Mouse (Mus musculus) kidney, embryonic 14.5 days (tissue): Measurements from ENCODE around the gene Stk11ip. TPM values are rescaled to one million over a fixed set of nuclear protein-coding genes. Genes with fewer than 3 reads are reported as not detected.

Source experiments
- ATAC-seq: fragments of 200-750 bp; cut with Nextera tagmentation; 2 replicates; pipeline ENCODE4 v1.8.0; 2017; ENCODE audit warnings: moderate number of reproducible peaks, mild to moderate bottlenecking, moderate TSS enrichment, moderate library complexity; ENCODE audit not compliant: low FRiP score, low TSS enrichment
- H3K27ac ChIP-seq: fragments of 300-500 bp; sonication (generic); 2 replicates; pipeline ENCODE4 v1.5.1; 2014; ENCODE audit warnings: low read depth, mild to moderate bottlenecking, low read length, moderate library complexity, mixed read lengths
- H3K27me3 ChIP-seq: fragments of 300-500 bp; sonication (generic); 2 replicates; pipeline ENCODE4 v1.6.1; 2014; ENCODE audit warnings: mild to moderate bottlenecking, low read length; ENCODE audit not compliant: control insufficient read depth, insufficient read depth
- H3K36me3 ChIP-seq: fragments of 300-500 bp; sonication (generic); 2 replicates; pipeline ENCODE4 v1.6.1; 2014; ENCODE audit warnings: low read length, mixed read lengths; ENCODE audit not compliant: control insufficient read depth, insufficient read depth
- H3K4me1 ChIP-seq: fragments of 300-500 bp; sonication (generic); 2 replicates; pipeline ENCODE4 v1.6.1; 2014; ENCODE audit warnings: low read length, mixed read lengths; ENCODE audit not compliant: control insufficient read depth, insufficient read depth
- H3K4me2 ChIP-seq: fragments of 300-500 bp; sonication (generic); replicated peaks from 2 replicates; pipeline ENCODE4 v1.6.1; 2014; ENCODE audit warnings: low read depth, mild to moderate bottlenecking, low read length
- H3K4me3 ChIP-seq: fragments of 300-500 bp; sonication (generic); 2 replicates; pipeline ENCODE4 v1.5.1; 2014; ENCODE audit warnings: mild to moderate bottlenecking, low read length
- H3K9ac ChIP-seq: fragments of 300-500 bp; sonication (generic); 2 replicates; pipeline ENCODE4 v1.6.1; 2014; ENCODE audit warnings: low read depth, mild to moderate bottlenecking, low read length, moderate library complexity
- H3K9me3 ChIP-seq: fragments of 300-500 bp; sonication (generic); 2 replicates; pipeline ENCODE4 v1.6.1; 2016; ENCODE audit warnings: low read length; ENCODE audit not compliant: control insufficient read depth
- WGBS: fragments of 180-500 bp; shearing (Covaris S2); extraction: QIAGEN DNeasy Blood & Tissue Kit; methylation state at CpG from one replicate; pipeline ENCODE4 v1.1.7; 2014; 5-methylcytosine and 5-hydroxymethylcytosine counted together
- polyA plus RNA-seq: library from polyadenylated mRNA; unstranded; fragments of >200 nt; fragmentation: Nextera tagmentation; extraction: Ambion mirVana; gene quantifications from 2 replicates; pipeline ENCODE4 v1.2.1, GENCODE M21; 2014

Gene Stk11ip
- polyA plus RNA-seq, 1 experiment from 2014 or later = 22.0 TPM

DNA sequence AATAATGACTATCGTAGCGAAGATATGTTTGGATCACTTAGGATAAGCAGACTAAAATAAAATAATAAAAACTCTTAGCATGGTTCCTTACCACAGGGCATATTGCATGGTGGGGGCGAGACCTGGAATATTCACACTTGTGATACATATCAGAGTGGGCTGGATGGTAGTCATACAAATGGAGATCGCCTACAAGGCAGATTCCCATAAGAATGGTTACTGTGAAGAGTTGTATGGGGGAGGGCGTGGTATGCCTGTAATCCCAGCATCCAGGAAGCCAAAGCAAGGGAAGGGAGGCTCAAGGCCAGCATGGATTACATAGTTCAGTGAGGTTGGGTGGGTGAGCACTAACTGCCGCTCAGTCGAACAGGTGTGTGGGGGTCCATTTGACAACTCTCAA is 40.6 kb upstream of the Stk11ip start:
- no peak overlapping the region for H3K9ac ChIP-seq
- no peak overlapping the region for H3K4me2 ChIP-seq
- peaks cover 14% of the 10 kb centered on the region for H3K4me1 ChIP-seq
- peaks cover 11% of the 10 kb centered on the region for H3K36me3 ChIP-seq
- no peak overlapping the region for H3K27ac ChIP-seq
- no peak for ATAC-seq
- WGBS = 85% methylated on average over 7 of the region's 7 CpGs
- no peak overlapping the region for H3K4me3 ChIP-seq
- no peaks in the 10 kb centered on the region for H3K9me3 ChIP-seq
- peaks cover 45% of the 10 kb centered on the region for H3K27me3 ChIP-seq

- Histone ChIP-seq H3K4me1 (peaks cover 4% of the 10 kb centered on the region; the same call in 1 of the 2 replicates), H3K27ac (no peak overlapping the region), H3K4me2 (peak overlapping the region; percentile 82; the same call in 1 of the 2 replicates), H3K4me3 (peak overlapping the region; percentile 52; the same call in 1 of the 2 replicates), H3K9ac (no peak overlapping the region), H3K36me3 (peaks cover 18% of the 10 kb centered on the region), H3K9me3 (no peaks in the 10 kb centered on the region), H3K27me3 (peaks cover 57% of the 10 kb centered on the region)
- WGBS = 5% methylated on average over 24 of the region's 24 CpGs
- ATAC-seq = no peak
Observed at GRCm38 (mm10) chr1:75486561-75486960, 34.8 kb upstream of the Stk11ip start.

- WGBS = 3% methylated on average over 13 of the region's 13 CpGs
Observed at GRCm38 (mm10) chr1:75487040-75487404, 34.3 kb upstream of the Stk11ip start.

DNA sequence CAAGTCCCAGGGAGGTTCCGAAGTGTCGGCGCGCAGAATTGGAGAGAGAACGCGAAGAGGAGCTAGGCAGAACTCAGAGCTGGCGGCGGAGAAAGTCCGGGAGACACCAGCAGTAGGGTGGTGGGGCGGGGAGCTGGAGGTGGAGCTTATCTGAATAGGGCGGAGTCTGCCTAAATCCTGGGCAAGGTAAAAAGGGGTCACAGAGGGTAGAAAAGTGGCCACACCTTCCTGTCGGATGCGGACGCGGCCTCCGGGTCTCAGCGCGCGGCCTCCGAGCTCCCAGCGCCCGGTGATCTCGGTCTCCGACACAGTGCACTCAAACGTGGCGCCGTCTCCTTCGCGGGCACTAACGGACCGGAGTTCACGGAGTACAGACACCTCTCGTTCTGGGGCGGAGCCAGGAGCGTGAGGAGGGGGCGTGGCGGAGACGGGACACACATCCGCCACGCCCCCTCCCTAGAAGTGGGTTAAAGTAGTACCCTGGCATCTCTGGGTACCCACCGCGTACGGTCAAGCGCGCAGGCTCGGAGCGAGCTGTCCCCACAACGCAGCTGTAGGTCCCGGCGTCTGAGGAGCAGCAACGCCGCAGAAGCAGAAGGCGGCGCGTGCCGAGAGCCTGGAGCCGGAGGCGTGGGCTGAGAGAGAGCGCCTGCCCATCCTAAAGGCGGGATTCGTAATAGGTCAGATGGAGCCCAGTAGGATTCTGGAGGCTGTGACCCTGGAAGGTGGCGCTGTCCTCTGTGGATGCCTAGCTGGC is 33.7 kb upstream of the Stk11ip start:
- Histone ChIP-seq H3K9ac (peak overlapping the region; percentile 45), H3K36me3 (peaks cover 23% of the 10 kb centered on the region), H3K27me3 (peaks cover 53% of the 10 kb centered on the region), H3K4me1 (peaks cover 4% of the 10 kb centered on the region; the same call in 1 of the 2 replicates), H3K27ac (no peak overlapping the region), H3K4me2 (peak overlapping the region; percentile 82), H3K9me3 (no peaks in the 10 kb centered on the region), H3K4me3 (peak overlapping the region; percentile 52)
- under 1% methylated on average over 62 of the region's 62 CpGs for WGBS
- ATAC-seq = peak; percentile 80

More at GRCm38 (mm10) chr1:75487040-75487404, 34.3 kb upstream of the Stk11ip start:
- Histone ChIP-seq H3K27ac (no peak overlapping the region), H3K9ac (peak overlapping the region; percentile 45), H3K9me3 (no peaks in the 10 kb centered on the region), H3K4me1 (peaks cover 4% of the 10 kb centered on the region; the same call in 1 of the 2 replicates), H3K27me3 (peaks cover 53% of the 10 kb centered on the region), H3K4me2 (peak overlapping the region; percentile 82), H3K36me3 (peaks cover 21% of the 10 kb centered on the region), H3K4me3 (peak overlapping the region; percentile 52)
- ATAC-seq = peak; percentile 14

DNA sequence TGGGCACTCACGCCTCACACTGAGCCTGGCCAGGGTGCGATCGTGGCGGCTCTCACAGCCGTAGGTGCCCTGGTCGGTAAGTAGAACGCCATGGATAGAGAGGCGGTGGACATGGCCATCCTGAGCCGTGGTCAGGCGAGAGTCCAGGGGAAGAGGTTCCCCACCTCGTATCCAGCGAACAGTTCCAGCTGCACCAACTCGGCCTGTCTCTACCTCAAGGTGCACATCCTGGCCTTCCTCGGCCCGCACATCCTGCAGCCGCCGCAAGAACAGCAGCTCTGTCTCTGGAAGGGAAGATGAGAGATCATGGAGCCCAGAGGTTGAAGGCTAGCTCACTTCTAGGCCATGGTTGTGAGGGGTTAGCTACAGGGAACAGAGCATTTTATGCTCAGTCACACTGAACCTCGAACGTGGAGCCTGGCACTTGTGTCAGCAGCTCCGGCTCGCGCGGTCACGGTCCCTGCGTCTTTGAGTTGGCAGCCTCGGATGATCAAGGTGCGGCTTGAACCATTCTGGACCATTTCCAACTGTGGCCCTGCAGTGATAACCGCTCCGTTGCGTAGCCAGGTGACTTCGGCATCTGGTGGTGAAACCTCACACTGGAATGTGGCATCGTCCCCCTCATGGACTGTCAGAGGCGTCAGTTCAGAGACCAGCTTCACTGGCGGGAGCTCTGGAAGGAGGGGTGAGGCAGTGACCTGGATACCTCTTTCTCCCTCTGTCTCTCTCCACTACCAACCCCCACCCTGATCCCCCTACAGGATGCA is 30.4 kb upstream of the Stk11ip start:
- H3K27me3 ChIP-seq = peaks cover 28% of the 10 kb centered on the region
- no peak overlapping the region for H3K4me3 ChIP-seq
- no peak overlapping the region for H3K27ac ChIP-seq
- ATAC-seq = no peak
- H3K4me2 ChIP-seq = no peak overlapping the region
- H3K4me1 ChIP-seq = peaks cover 4% of the 10 kb centered on the region; the same call in 1 of the 2 replicates
- no peak overlapping the region for H3K9ac ChIP-seq
- WGBS = 90% methylated on average over 34 of the region's 34 CpGs
- peaks cover 27% of the 10 kb centered on the region for H3K36me3 ChIP-seq
- H3K9me3 ChIP-seq = no peaks in the 10 kb centered on the region

GRCm38 (mm10) chr1:75492579-75493170 is 28.7 kb upstream of the Stk11ip start:
- no peak for ATAC-seq

GRCm38 (mm10) chr1:75494878-75495548 is 26.3 kb upstream of the Stk11ip start:
- H3K4me1 ChIP-seq = no peaks in the 10 kb centered on the region
- H3K4me3 ChIP-seq = no peak overlapping the region
- ATAC-seq = peak; percentile 46; the same call in 1 of the 2 replicates
- no peaks in the 10 kb centered on the region for H3K9me3 ChIP-seq
- no peak overlapping the region for H3K9ac ChIP-seq
- H3K36me3 ChIP-seq = peaks cover 61% of the 10 kb centered on the region
- WGBS = 24% methylated on average over 12 of the region's 12 CpGs
- no peak overlapping the region for H3K4me2 ChIP-seq
- no peak overlapping the region for H3K27ac ChIP-seq
- no peaks in the 10 kb centered on the region; the same call in 1 of the 2 replicates for H3K27me3 ChIP-seq

More at GRCm38 (mm10) chr1:75492579-75493170, 28.7 kb upstream of the Stk11ip start:
- H3K4me1 ChIP-seq = peaks cover 4% of the 10 kb centered on the region; the same call in 1 of the 2 replicates
- H3K27me3 ChIP-seq = peaks cover 12% of the 10 kb centered on the region
- 59% methylated on average over 24 of the region's 24 CpGs for WGBS
- no peaks in the 10 kb centered on the region for H3K9me3 ChIP-seq
- peaks cover 44% of the 10 kb centered on the region for H3K36me3 ChIP-seq
- no peak overlapping the region for H3K9ac ChIP-seq
- H3K27ac ChIP-seq = no peak overlapping the region
- no peak overlapping the region for H3K4me3 ChIP-seq
- H3K4me2 ChIP-seq = no peak overlapping the region

- no peak overlapping the region for H3K4me3 ChIP-seq
- H3K4me2 ChIP-seq = no peak overlapping the region
- H3K27me3 ChIP-seq = no peaks in the 10 kb centered on the region
- no peak overlapping the region for H3K27ac ChIP-seq
- WGBS = 82% methylated on average over 4 of the region's 4 CpGs
- no peaks in the 10 kb centered on the region for H3K9me3 ChIP-seq
- ATAC-seq = no peak
- H3K9ac ChIP-seq = no peak overlapping the region
- H3K4me1 ChIP-seq = peaks cover 7% of the 10 kb centered on the region
- peaks cover 80% of the 10 kb centered on the region for H3K36me3 ChIP-seq
Observed at GRCm38 (mm10) chr1:75498897-75499296, 22.4 kb upstream of the Stk11ip start.
